Mouse (Mus musculus): ENCODE data around the gene Tmem119.

DNA sequence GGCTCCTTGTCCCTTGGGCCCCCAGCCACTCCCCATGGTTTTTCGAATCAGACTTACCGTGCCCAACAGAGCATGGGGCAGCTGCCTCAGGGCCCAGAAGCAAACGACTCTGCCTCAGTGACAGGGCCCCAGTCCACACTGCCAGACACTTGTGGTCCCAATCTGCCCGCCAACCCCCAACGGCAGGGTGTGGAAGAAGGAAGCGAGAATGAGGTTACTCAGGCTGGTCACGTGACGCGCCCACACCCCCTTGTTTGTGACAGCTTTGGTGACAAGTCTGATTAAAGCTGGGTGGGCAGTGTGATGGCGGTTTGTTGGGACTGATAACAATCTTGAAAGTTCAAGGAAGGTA, 30.0 kb upstream of the Tmem119 start:
- TF ChIP-seq CTCF (IDR thresholded peaks at IDR 0.05) (no peak), POLR2A (IDR thresholded peaks at IDR 0.05; ENCODE audit: insufficient read depth, low read depth, low read length) (0 out of 2 replicates have a peak, but pooled peaks have one; percentile 11)
